Mouse (Mus musculus): Measurements from ENCODE around the gene Pex14.

- TF ChIP-seq POLR2A (IDR thresholded peaks at IDR 0.05; ENCODE audit: extremely low read depth, insufficient read depth, low read length) = no peak
- no peak for TF ChIP-seq CTCF (IDR thresholded peaks at IDR 0.05; ENCODE audit: low read depth, low read length)
These were observed 38.9 kb downstream of the Pex14 start for GRCm38 (mm10) chr4:149060621-149061431.

Data from liver, adult 2 months (tissue).